Mouse (Mus musculus): ENCODE measurements around the gene Ipo13.

The Ipo13 gene

GRCm38 (mm10) chr4:117914591-117915442 lies at the start of gene Ipo13:
Gene Ipo13, minus strand, starts transcription at chr4:117914999.
- under 1% methylated on average over 61 of the region's 61 CpGs for WGBS

- WGBS, result 69% methylated on average over 4 of the region's 4 CpGs
These were observed 42.7 kb upstream of the Ipo13 start for GRCm38 (mm10) chr4:117957492-117957891.

GRCm38 (mm10) chr4:117947493-117947892 lies 32.7 kb upstream of the Ipo13 start:
- WGBS, result 58% methylated on average over 7 of the region's 7 CpGs

- WGBS, result 64% methylated on average over 11 of the region's 11 CpGs
These were observed 32.0 kb upstream of the Ipo13 start for GRCm38 (mm10) chr4:117946639-117947305.

GRCm38 (mm10) chr4:117943317-117943716 lies 28.5 kb upstream of the Ipo13 start:
- WGBS, result 80% methylated on average over 5 of the region's 5 CpGs

- 96% methylated on average over 5 of the region's 5 CpGs for WGBS
These were observed 22.2 kb upstream of the Ipo13 start for GRCm38 (mm10) chr4:117936964-117937363.

GRCm38 (mm10) chr4:117934081-117934480 lies 19.3 kb upstream of the Ipo13 start:
- 91% methylated on average over 4 of the region's 4 CpGs for WGBS

- WGBS, result 90% methylated on average over 5 of the region's 5 CpGs
These were observed 18.4 kb upstream of the Ipo13 start for GRCm38 (mm10) chr4:117933248-117933647.

- WGBS, result 2% methylated on average over 33 of the region's 33 CpGs
These were observed 14.6 kb upstream of the Ipo13 start, which contains the start of gene Artn for GRCm38 (mm10) chr4:117929391-117929881. Gene Artn, minus strand, starts transcription at chr4:117929763.

- 4% methylated on average over 13 of the region's 13 CpGs for whole genome bisulfite sequencing
These were observed 14.0 kb upstream of the Ipo13 start for GRCm38 (mm10) chr4:117928699-117929241.

GRCm38 (mm10) chr4:117928234-117928633 lies 13.4 kb upstream of the Ipo13 start:
- 21% methylated on average over 6 of the region's 6 CpGs for WGBS

- 3% methylated on average over 71 of the region's 71 CpGs for WGBS
These were observed 12.0 kb upstream of the Ipo13 start for GRCm38 (mm10) chr4:117926545-117927482.

- WGBS, result 71% methylated on average over 5 of the region's 6 CpGs
These were observed 10.1 kb upstream of the Ipo13 start for GRCm38 (mm10) chr4:117924916-117925315.

- WGBS, result 59% methylated on average over 2 of the region's 2 CpGs
These were observed 8.7 kb upstream of the Ipo13 start for GRCm38 (mm10) chr4:117923450-117923849.

- 94% methylated on average over 2 of the region's 2 CpGs for WGBS
These were observed 6.6 kb upstream of the Ipo13 start for GRCm38 (mm10) chr4:117921358-117921757.

- 81% methylated on average over 5 of the region's 5 CpGs for WGBS
These were observed 4.0 kb upstream of the Ipo13 start for GRCm38 (mm10) chr4:117918762-117919161.

GRCm38 (mm10) chr4:117918261-117918660 lies 3.5 kb upstream of the Ipo13 start:
- WGBS, result 38% methylated on average over 3 of the region's 3 CpGs

- WGBS, result 84% methylated on average over 4 of the region's 4 CpGs
These were observed 3.0 kb upstream of the Ipo13 start for GRCm38 (mm10) chr4:117917847-117918246.

GRCm38 (mm10) chr4:117917402-117917801 lies 2.6 kb upstream of the Ipo13 start:
- 87% methylated on average over 4 of the region's 4 CpGs for WGBS

GRCm38 (mm10) chr4:117916386-117916785 lies 1.6 kb upstream of the Ipo13 start:
- 73% methylated on average over 5 of the region's 5 CpGs for WGBS

- WGBS, result 2% methylated on average over 19 of the region's 19 CpGs
These were observed 798 bp upstream of the Ipo13 start for GRCm38 (mm10) chr4:117915489-117916105.

Measured in cerebral cortex, adult 2 months (tissue).